Mouse (Mus musculus): ENCODE results near the gene Zfp74.
"Not testable (repeated sequence)": the region's sequence is repeated elsewhere in the genome, so short reads cannot be mapped to it uniquely, and the experiment has no call there.

The Zfp74 gene

DNA sequence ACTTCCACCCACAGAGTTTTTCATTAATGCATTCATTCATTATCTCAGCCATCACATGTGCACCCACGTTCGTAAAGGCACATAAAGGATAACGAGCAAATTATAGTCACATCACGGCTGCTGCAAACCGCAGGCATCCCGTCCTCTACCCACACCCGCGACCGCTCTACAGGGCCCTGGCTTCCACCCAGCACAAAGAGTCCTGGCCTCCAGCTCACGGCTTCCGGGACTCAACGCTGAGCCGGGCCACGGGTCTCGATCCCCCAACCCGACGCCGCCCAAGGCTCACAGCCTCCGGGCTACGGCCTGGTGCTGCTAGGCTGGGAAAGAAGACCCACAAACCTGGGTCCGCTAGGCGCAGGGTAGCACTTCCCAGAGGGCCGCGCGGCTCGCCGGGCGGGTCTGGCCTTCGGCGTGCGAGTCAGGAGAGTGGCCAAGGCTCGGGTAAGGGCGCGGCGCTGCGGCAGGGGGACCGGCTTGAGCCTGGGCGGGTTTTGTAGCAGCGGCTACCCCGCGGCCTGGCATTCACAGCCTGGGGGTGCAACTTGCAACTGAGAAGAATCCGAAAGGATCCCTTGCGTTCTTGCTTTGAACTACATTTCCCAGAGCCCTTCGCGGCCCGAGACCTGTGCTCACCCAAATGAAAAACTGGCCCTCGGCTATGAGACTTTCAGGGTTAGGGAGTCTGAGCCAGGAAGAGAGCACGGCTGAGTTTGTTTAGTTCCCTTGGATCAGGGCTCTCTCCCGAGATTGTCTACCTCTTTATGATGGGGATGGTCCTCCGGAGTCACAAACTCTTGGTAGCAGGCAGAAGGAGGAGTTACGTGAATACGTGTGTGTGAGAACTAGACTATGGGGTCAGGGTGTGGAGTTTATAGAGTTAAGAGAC is at the start of gene Zfp74:
Gene Zfp74, minus strand, starts transcription at position 577 of the 889 bp plus-strand sequence.
- DNase-seq (ENCODE audit: extremely low spot score, low read depth, low spot score), result peak; percentile 60

DNA sequence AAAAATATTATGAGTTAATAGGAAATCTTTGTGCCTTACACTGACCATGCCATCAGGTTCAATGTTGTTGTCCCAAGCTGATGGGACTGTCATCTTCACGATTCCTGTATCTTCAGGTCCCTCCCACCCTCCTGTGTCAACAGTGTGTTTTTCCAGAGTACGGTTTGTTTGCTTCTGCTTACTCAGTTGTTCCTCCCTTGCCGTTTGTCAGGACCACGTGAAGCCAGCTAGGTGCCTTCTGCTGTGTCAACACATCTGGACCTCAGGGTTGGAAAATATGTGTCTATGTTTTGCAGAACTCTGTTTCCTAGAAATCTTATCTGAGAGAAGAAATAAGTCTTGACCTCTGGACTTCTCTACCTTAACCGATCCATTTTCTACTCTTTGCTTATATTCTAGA is 46.7 kb upstream of the Zfp74 start:
- no peak for DNase-seq (ENCODE audit: extremely low spot score, low read depth, low spot score)

DNA sequence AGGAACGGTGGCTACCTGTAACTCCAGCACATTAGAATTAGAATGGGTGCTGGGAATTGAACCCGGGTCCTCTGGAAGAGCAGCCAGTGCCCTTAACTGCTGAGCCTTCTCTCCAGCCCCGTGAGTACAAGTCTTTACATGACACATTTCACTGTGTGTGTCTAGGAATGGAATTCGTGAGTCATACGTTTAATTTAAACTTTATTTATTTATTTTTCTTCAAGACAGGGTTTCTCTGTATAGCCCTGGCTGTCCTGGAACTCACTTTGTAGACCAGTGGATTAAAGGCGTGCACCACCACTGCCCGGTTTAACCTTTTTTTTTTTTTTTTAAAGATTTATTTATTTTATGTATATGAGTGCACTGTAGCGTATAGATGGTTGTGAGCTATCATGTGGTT is 41.2 kb upstream of the Zfp74 start:
- no peak for DNase-seq (ENCODE audit: extremely low spot score, low read depth, low spot score)

DNA sequence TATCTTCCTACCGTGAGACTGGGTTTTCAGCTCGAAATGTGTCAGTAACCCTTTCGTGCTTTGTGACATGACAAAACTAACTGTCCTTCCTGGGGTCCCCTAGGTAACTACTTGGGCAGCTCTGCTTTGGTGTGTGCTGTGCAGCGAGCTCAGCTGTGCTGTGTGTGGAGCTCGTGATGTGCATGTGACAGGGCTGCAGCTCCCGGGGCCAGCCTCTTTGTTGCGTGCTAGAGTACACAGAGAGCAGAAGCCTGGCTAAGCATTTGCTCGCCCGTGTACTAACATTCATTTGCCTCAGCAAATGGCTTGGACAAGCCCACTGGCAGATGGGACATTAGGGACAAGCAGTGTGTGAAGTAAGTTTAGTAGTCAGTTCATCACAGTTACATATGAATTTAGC is 39.5 kb upstream of the Zfp74 start:
- no peak for DNase-seq (ENCODE audit: extremely low spot score, low read depth, low spot score)

DNA sequence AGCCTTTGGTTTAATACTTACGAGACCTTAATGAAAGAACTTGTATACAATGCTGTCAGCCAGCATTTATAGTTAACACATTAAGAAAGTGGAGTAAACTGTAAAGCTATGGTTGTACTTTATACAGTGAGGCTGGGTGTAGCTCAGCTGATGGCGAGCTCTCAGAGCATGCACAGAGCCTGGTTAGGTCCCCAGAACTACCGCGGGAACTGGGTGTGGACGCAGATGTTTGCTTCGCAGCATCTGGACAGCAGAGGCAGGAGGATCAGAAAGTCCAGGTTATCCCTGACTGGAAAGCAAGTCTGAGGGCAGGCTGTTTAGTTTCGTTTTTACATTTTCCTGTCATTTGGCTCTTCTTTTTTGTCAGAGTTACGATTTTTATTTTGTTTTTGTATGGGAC is 38.8 kb upstream of the Zfp74 start:
- no peak for DNase-seq (ENCODE audit: extremely low spot score, low read depth, low spot score)

DNA sequence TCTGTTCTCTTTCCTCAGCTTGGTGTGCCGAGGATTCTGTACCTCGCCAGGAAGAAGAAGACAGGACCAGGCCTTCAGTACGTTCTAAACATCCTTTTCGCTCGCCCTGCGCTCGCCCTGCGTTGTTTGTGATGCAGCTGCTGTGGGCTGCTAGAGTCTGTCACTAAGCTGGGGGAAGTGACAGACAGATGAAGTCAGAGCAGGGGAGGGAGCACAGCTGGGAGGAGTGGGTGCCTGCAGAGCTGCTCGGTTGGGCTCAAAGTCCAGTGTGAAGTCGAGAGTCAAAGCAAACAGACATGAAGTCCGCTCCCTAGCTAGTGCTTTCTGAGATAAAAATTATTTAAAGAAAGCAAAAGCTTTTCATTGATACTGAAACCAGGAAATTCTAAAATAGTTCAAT is 35.1 kb upstream of the Zfp74 start:
- DNase-seq (ENCODE audit: extremely low spot score, low read depth, low spot score), result no peak

DNA sequence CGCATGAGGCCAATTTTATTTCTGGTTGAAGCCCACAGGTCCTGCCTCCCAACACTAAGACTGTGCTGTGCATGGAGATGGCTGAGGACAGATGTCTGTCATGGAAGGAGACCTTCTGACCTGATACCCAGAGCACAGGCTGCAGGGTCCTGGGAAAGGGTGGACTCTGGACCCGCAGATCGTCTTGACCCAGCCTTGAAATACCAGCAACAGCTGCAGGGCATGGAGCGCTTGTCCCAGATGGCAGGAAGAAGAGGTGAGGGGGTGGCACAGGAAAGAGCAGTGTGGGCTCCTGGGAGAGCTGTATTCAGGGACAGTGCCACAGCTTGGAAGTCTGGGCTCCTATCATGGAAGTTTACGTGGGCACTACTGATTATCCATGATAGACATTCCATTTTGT is 33.7 kb upstream of the Zfp74 start:
- no peak for DNase-seq (ENCODE audit: extremely low spot score, low read depth, low spot score)

DNA sequence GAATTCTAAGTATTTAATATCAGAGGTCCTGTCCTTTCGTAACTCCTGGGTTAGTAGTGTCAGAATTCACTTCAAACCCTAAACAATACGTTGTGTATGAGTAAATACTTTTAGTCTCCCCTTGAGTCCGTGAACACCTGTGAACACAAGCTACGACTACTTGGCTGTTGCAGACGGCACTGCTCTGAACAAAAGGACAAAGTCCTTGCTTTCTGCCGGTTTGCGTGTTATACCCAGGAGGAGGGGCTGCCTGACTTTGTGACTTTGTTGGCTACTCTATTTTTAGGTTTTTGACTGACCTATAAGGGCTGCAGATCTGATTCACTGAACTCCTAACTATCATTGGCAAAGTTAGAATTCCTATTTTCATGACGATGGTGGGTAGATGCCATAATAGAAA is 32.2 kb upstream of the Zfp74 start:
- DNase-seq (ENCODE audit: extremely low spot score, low read depth, low spot score), result no peak

DNA sequence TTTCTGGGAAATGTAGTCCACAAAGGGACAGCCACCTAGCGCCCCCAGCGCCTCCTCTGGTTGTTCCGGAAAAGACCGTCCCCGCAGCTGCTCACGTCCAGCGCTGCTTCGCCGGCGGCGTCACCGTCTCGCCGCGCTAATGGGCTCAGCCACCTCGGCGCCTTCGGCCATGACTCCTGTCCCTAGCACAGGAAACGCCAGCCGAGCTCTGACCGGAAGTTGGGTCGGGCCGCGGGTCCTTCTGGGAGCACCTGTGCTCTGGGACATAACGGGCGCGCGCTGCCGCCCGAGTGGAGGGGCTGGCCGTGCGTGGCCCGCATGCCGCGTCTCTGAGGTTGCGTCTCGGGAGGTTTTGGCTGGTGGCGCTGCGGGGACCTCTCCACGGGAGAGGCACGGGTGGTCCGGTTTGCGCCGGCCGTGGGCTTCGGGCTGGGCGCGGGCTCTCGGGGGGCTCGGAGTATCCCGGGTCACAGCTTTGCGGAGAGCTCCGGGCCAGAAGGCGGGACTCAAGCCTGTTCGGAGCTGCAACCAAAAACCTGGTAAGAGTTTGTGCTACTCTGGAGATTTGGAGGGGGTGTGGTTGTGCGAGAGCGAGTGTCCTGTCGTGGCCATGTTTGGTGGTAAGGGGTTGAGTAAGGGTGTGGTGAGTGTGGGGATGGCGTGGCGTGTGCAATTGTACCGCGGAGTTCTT is 29.9 kb upstream of the Zfp74 start, which contains the start of gene Zfp568:
Gene Zfp568, plus strand, starts transcription at position 266 of the 691 bp plus-strand sequence.
- DNase-seq (ENCODE audit: extremely low spot score, low read depth, low spot score), result peak; percentile 79

DNA sequence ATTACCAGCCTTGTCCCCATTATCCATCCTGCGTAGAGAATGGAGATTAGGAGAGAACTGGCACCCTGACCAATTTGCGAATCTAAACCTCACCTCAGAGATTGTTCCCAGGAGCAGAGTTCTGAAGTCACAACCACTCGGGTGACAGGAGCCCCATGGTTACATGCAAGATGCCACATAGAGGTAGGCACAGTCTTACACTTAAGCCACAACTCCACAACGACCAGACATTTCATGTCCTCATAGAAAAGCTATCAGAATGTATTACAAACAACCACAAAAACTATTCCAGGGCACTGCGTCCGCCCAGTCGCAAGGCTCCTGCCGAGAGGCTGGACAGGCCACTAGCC is 29.4 kb upstream of the Zfp74 start:
- DNase-seq (ENCODE audit: extremely low spot score, low read depth, low spot score), result no peak

DNA sequence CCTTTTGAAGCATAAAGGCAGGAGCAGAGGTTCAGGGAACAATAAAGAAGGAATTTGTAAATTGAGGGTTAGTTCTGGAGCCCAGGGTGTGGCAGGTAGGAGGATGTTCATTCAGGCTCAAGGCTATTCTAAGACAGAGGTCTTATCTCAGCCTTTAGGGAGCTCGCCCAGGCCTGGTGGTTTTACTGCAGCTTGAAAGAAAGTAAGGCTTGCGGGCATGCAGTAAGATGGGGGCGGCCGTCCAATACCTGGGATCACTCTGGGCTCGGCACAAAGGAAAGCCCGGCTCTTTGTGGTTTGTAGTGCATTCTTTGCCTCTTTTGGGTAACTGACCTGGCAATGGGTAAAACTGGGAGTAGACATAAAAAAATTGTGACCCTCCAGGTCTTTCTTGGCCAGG is 29.0 kb upstream of the Zfp74 start:
- no peak for DNase-seq (ENCODE audit: extremely low spot score, low read depth, low spot score)

DNA sequence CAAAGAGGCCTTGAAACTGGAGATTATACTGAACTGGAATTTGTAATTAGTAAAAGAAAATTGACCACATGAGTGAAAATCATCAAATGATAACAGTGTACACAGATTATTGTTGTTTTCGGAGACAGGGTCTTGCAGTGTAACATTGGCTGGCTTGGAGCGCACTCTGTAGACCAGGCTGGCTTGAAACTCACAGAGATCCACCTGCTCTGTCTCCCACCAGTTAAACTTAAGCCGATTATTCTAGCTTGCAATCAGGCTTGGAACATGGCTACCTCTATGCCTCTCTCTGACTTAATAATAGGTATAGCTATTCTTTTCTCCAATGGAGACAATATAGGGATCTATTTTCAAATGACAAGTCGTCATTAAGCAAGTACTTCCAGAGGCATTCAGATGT is 28.5 kb upstream of the Zfp74 start:
- no peak for DNase-seq (ENCODE audit: extremely low spot score, low read depth, low spot score)

DNA sequence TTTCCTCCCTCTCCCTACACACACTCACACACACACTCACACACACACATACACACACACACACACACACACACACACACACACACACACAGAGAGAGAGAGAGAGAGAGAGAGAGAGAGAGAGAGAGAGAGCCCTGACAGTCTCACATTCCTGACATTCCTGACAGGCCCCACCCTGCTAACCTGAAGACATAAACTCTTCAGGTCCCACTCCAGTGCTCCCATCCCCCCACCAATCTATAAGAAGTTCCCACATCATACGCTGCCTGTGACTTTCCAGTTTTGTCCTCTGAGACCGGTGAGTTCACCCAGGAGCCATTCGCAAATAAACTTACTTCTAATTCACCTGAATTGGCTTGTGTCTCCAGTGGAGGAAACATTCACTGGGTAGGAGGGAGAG is 28.0 kb upstream of the Zfp74 start:
- no peak for DNase-seq (ENCODE audit: extremely low spot score, low read depth, low spot score)

DNA sequence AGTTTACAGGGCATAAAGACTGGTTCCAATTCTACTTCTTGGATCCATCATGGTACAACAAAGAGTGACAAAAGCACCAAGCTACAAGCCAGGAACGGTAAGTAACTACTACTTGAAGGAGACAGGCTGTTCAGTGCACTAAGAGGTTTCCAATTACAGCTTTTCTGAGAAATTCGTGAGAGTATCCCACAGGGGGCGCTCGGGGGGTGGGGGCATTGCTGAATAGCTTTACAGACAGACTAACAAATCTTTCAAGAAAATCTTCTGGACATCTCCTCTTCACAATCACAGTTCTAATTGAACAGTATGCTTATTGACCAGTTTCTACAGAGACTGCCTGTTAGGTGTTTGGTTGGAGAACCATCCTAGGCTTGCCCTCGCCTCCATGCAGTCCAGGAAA is 27.6 kb upstream of the Zfp74 start:
- DNase-seq (ENCODE audit: extremely low spot score, low read depth, low spot score), result no peak

DNA sequence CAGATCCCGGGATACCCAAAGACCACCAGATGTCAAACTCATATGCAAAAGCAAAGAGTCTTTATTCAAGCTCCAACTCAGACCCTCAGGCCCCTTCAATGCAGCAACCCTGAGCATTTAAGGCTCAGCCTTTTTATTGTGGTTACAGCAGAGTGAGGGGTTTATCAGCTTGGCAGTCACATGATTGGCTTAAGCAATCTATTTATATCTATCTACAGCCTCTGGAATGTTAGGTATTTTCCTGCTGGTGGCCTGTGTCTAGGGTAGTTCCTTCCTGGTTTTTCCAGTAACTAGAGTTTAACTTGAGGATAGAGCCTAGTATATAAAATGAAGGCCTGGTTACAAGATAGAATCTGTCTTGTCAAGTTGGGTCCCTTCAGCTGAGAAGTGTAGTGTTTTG is 26.9 kb upstream of the Zfp74 start:
- no peak for DNase-seq (ENCODE audit: extremely low spot score, low read depth, low spot score)

DNA sequence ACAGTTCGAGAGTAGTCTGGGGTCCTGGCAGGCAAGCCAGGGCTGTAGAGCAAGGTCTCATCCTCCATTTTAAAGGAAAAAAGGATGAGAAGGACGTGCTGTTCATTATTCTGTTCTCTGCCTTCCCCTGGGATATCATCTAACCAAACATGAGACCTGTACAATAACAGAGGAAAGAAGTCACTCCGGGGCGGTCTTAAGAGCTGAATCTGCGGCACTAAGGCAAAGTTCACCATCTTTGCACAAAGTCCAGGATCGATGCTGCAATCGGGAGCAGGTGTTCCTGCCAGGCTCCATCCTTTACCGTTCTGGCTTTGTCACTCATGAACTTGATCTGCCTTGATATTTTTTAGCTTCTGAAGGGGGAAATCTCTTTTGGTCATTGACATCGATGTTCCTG is 16.8 kb upstream of the Zfp74 start:
- no peak for DNase-seq (ENCODE audit: extremely low spot score, low read depth, low spot score)

DNA sequence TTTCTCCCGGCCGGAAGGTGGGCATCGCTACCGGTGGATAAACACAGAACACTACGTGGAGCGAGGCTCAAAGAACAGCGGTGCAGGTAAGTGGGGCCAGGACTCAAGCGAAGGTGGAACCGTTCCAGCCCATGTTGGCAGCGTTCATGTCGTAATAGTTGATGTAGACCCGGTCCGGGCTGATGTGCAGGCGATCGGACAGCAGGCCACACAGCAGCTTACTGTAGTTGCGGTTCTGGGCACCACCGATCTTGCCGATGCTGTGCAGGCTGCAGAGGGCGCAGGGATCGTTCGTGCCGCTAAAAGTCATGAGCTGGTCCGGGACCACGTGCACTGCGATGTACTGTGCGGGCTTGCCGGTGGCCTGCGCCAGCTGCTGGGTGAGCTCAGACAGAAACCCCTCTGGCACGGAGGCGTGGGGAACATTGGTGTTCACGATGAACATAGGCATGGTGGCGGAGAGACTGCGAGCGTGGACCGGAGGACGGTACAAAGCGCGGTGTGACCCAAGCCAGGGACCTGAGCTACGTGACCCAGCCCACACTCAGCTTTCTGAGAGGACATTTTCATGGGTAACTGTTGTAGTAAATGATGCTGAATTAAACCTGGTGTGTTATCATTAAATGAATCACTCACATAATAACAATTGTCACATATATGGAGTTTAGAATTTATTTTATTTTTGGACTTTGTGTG is 11.4 kb upstream of the Zfp74 start:
- DNase-seq (ENCODE audit: extremely low spot score, low read depth, low spot score), result not testable (repeated sequence)

DNA sequence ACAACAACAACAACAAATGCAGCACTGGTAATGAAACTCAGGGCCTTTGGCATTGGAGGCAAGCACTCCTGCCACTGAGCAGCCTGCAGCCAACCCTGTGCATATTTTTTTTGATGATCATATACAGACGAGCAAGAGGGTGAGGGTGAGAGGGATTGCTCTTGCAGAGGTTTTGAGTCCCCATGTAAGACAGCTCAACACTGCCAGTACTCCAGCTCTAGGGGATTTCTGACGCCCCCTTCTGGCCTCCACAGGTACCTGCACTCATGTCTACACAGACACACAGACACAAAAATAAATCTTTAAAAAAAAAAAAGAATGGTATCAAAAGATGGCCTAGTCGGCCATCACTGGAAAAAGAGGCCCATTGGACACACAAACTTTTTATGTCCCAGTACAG is 5.1 kb upstream of the Zfp74 start:
- no peak for DNase-seq (ENCODE audit: extremely low spot score, low read depth, low spot score)

DNA sequence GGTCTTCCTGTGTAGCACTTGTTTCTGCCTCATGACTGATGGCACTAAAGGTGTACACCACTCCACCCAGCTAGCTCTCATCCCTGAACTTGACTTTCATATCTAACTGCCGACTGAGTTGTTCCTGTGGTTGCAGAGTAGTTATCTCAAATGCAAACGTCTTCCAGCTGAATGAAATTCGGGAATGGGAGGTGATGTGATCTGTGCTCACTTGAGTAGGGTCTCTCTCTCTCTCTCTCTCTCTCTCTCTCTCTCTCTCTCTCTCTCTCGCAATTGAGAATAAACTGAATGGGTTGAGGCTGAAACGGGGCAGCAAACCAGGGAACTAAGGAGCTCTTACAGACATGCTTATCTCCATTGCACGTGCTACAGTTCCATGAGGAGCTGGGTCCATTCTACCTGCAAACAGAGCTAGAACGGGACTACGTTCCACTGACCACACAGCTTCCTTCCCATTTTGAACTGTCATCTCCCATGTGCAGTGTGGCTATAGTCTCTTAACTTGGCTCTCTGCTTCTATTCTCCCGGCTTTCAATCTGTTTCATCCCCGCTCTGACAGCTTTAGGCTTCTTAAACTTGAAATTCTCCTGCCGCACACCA is 4.3 kb upstream of the Zfp74 start:
- DNase-seq (ENCODE audit: extremely low spot score, low read depth, low spot score), result no peak

DNA sequence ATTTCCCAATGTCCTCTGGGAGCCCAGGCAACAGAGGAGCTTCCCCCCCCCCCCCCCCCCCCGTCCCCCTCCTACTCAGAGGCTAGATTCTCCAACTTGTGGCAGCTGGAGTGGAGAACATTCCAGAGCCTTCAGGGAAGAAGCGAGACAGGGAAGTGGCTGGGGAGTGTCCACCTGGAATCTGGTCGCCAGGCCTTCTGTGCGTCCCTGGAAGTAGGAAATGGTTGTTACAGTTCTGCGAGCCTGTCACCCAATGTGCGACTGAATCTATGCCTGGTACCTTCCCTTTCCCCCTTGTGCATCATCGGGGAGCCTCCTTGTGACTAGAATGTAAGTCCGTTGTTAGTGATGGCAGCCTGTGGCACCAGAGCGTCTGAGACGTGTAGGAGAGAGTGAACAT is 2.4 kb upstream of the Zfp74 start:
- DNase-seq (ENCODE audit: extremely low spot score, low read depth, low spot score), result no peak

DNA sequence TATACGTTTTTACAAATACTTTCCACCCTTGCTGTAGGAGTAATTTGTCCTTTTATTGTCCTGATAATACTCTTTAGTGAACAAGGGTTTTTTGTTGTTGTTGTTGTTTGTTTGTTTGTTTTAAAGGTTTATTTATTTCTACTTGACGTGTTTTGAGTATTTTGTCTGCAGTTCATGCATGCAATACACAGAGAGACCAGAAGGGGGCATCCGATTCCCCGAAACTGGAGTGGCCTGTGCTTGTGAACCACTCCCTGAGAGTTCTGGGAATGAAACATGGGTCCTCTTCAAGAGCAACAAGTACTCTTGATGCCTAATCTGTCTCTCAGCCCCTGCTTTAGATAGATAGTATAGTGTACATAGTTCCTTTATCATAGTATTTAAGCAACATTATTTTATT is 842 bp upstream of the Zfp74 start:
- DNase-seq (ENCODE audit: extremely low spot score, low read depth, low spot score), result peak; percentile 22

DNA sequence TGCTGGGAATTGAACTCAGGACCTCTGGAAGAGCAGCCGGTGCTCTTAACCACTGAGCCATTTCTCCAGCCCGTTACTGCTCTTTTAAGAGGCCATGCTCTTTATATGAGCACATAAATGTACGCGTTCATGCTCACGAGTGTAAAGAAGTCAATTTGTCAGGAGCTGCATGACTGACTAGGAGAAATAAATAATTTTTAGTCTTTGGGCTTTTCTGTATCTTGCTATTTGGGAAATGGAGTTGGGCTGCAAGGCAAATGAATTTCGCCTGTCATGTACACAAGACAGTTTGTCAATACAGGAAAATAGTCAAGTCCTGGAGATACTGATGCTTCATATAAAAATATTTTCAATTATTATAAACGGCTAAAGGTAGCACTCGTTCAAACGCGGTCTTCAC is 803 bp downstream of the Zfp74 start:
- DNase-seq (ENCODE audit: extremely low spot score, low read depth, low spot score), result no peak

All from hindlimb bud, embryonic 11.5 days (tissue).